Mouse (Mus musculus) olfactory bulb, adult 2 months (tissue): Measurements from ENCODE around the gene Map6d1. TPM values are rescaled to one million over a fixed set of nuclear protein-coding genes. Genes with fewer than 3 reads are reported as not detected.

Source experiments
- H3K27ac ChIP-seq: fragments of 200-500 bp; 2 replicates; pipeline ENCODE4 v1.5.1; 2012; ENCODE audit warnings: low read depth, low read length; ENCODE audit not compliant: insufficient read depth
- H3K4me1 ChIP-seq: fragments of 200-500 bp; 2 replicates; pipeline ENCODE4 v1.6.1; 2012; ENCODE audit warnings: low read length; ENCODE audit not compliant: control insufficient read depth, insufficient read depth
- H3K4me3 ChIP-seq: fragments of 200-500 bp; 2 replicates; pipeline ENCODE4 v1.5.1; 2012; ENCODE audit warnings: mild to moderate bottlenecking, low read depth, low read length, moderate library complexity; ENCODE audit not compliant: insufficient read depth
- CTCF ChIP-seq: fragments of 200-500 bp; IDR thresholded peaks from 2 replicates; pipeline ENCODE4 v1.5.1; 2012; ENCODE audit warnings: low read depth, mild to moderate bottlenecking, low read length, moderate library complexity; ENCODE audit not compliant: insufficient read depth
- POLR2A ChIP-seq: fragments of 200-500 bp; IDR thresholded peaks from 2 replicates; pipeline ENCODE4 v1.6.1; 2012; ENCODE audit warnings: mild to moderate bottlenecking, low read depth, low read length, moderate library complexity; ENCODE audit not compliant: insufficient read depth
- WGBS: fragments of 180-500 bp; shearing (Covaris S2); methylation state at CpG from one replicate; pipeline ENCODE4 v1.1.7; 2018; 5-methylcytosine and 5-hydroxymethylcytosine counted together
- polyA plus RNA-seq: library from polyadenylated mRNA; stranded (reverse); fragments of >200 nt; gene quantifications from 2 replicates; pipeline ENCODE4 v1.2.4, GENCODE M21; 2012; ENCODE audit warnings: low replicate concordance; ENCODE audit not compliant: missing spikeins, insufficient read depth, insufficient read length

Gene Map6d1
- polyA plus RNA-seq, 1 experiment, result not detected

GRCm38 (mm10) chr16:20238646-20239045 lies 2.5 kb downstream of the Map6d1 start:
- Histone ChIP-seq H3K27ac (0 out of 2 replicates have a peak overlapping the region, but pooled peaks have one; percentile 7), H3K4me1 (peaks cover 12% of the 10 kb centered on the region), H3K4me3 (no peak overlapping the region)
- WGBS, result 87% methylated on average over 4 of the region's 4 CpGs
- no peak for TF ChIP-seq CTCF
- TF ChIP-seq POLR2A, result no peak

- WGBS, result 43% methylated on average over 4 of the region's 4 CpGs
- TF ChIP-seq POLR2A (no peak), CTCF (no peak)
- Histone ChIP-seq H3K4me3 (no peak overlapping the region), H3K27ac (peak overlapping the region; percentile 48), H3K4me1 (peaks cover 12% of the 10 kb centered on the region)
Measured at GRCm38 (mm10) chr16:20237426-20237825, 3.7 kb downstream of the Map6d1 start.

GRCm38 (mm10) chr16:20234406-20234805 lies 6.8 kb downstream of the Map6d1 start:
- H3K4me1 ChIP-seq, result peaks cover 17% of the 10 kb centered on the region
- WGBS, result 52% methylated on average over 4 of the region's 4 CpGs
- TF ChIP-seq POLR2A, result no peak
- no peak for TF ChIP-seq CTCF
- no peak overlapping the region for H3K4me3 ChIP-seq
- H3K27ac ChIP-seq, result no peak overlapping the region

GRCm38 (mm10) chr16:20228167-20228566 lies 13.0 kb downstream of the Map6d1 start:
- TF ChIP-seq POLR2A (no peak), CTCF (no peak)
- WGBS, result 66% methylated on average over 5 of the region's 5 CpGs
- Histone ChIP-seq H3K4me3 (no peak overlapping the region), H3K27ac (peak overlapping the region; percentile 33), H3K4me1 (peaks cover 11% of the 10 kb centered on the region)

- 78% methylated on average over 6 of the region's 6 CpGs for WGBS
Measured at GRCm38 (mm10) chr16:20227504-20227903, 13.7 kb downstream of the Map6d1 start.

GRCm38 (mm10) chr16:20226676-20227075 lies 14.5 kb downstream of the Map6d1 start:
- Histone ChIP-seq H3K27ac (no peak overlapping the region), H3K4me1 (peaks cover 11% of the 10 kb centered on the region), H3K4me3 (no peak overlapping the region)
- TF ChIP-seq POLR2A (no peak), CTCF (no peak)
- WGBS, result 95% methylated on average over 4 of the region's 4 CpGs

More at GRCm38 (mm10) chr16:20227504-20227903, 13.7 kb downstream of the Map6d1 start:
- Histone ChIP-seq H3K27ac (0 out of 2 replicates have a peak overlapping the region, but pooled peaks have one; percentile 33), H3K4me3 (no peak overlapping the region), H3K4me1 (peaks cover 11% of the 10 kb centered on the region)
- TF ChIP-seq POLR2A (no peak), CTCF (no peak)

- no peak for TF ChIP-seq CTCF
- TF ChIP-seq POLR2A, result no peak
- H3K4me1 ChIP-seq, result peaks cover 3% of the 10 kb centered on the region; the same call in 1 of the 2 replicates
- no peak overlapping the region for H3K4me3 ChIP-seq
- no peak overlapping the region for H3K27ac ChIP-seq
- 94% methylated on average over 6 of the region's 6 CpGs for WGBS
Measured at GRCm38 (mm10) chr16:20222726-20223125, 18.4 kb downstream of the Map6d1 start.

GRCm38 (mm10) chr16:20213591-20214226 lies 27.4 kb downstream of the Map6d1 start:
- Histone ChIP-seq H3K4me3 (no peak overlapping the region), H3K27ac (no peak overlapping the region), H3K4me1 (no peaks in the 10 kb centered on the region)
- 83% methylated on average over 3 of the region's 3 CpGs for WGBS
- TF ChIP-seq POLR2A (no peak), CTCF (no peak)

- no peak overlapping the region for H3K4me3 ChIP-seq
- H3K27ac ChIP-seq, result no peak overlapping the region
- 88% methylated on average over 5 of the region's 5 CpGs for WGBS
- TF ChIP-seq POLR2A, result no peak
- no peak for TF ChIP-seq CTCF
- no peaks in the 10 kb centered on the region for H3K4me1 ChIP-seq
Measured at GRCm38 (mm10) chr16:20199501-20200201, 41.5 kb downstream of the Map6d1 start.
